Mouse (Mus musculus): Measurements from ENCODE around the gene Acot3.

GRCm38 (mm10) chr12:84107012-84107411, 55.1 kb downstream of the Acot3 start:
- TF ChIP-seq CTCF (IDR thresholded peaks at IDR 0.05; ENCODE audit: low read depth, low read length) (no peak), EP300 (IDR thresholded peaks at IDR 0.05; ENCODE audit: insufficient read depth, low read depth, low read length) (no peak)

Measured in ES-Bruce4 (cell line).